Mouse (Mus musculus) MEL (cell line): ENCODE measurements around the gene Wasf2. TPM values are rescaled to one million over a fixed set of nuclear protein-coding genes. Genes with fewer than 3 reads are reported as not detected.
A peak's percentile ranks its signal among the peaks of the same experiment; 100 is the strongest.

ENCODE experiments used
- DNase-seq: peaks from one replicate; pipeline ENCODE4 v3.0.0; 2011; ENCODE audit warnings: low read depth, low spot score
- H3K27ac ChIP-seq: 2 replicates; pipeline ENCODE4 v1.5.1; 2012; ENCODE audit warnings: low read depth, mild to moderate bottlenecking, control low read depth, low read length, moderate library complexity; ENCODE audit not compliant: control insufficient read depth
- H3K27me3 ChIP-seq, 2 experiments: fragments of 150-350 bp in 1 of 2; sonication (generic) in 1 of 2; 2 replicates each; pipeline ENCODE4 v1.6.1; 2012; ENCODE audit warnings: low read length in 2 of 2, mild to moderate bottlenecking in 2 of 2, improper control_type of control experiment in 1 of 2, moderate library complexity in 1 of 2; ENCODE audit not compliant: insufficient read depth in 2 of 2, control insufficient read depth in 1 of 2
- H3K36me3 ChIP-seq, 2 experiments: 2 replicates each; pipeline ENCODE4 v1.6.1; 2012 to 2014; ENCODE audit warnings: low read length in 2 of 2, improper control_type of control experiment in 1 of 2, inconsistent platforms in 1 of 2, mild to moderate bottlenecking in 1 of 2; ENCODE audit not compliant: insufficient read depth in 2 of 2, control insufficient read depth in 1 of 2
- H3K4me1 ChIP-seq, 2 experiments: fragments of 150-350 bp in 1 of 2; sonication (generic) in 1 of 2; 2 replicates each; pipeline ENCODE4 v1.6.1; 2012; ENCODE audit warnings: low read length in 2 of 2, improper control_type of control experiment in 1 of 2, mild to moderate bottlenecking in 1 of 2; ENCODE audit not compliant: insufficient read depth in 2 of 2, control insufficient read depth in 1 of 2
- H3K4me3 ChIP-seq, 2 experiments: fragments of 150-350 bp in 1 of 2; sonication (generic) in 1 of 2; 2 replicates each; pipeline ENCODE4 v1.5.1; 2012; ENCODE audit warnings: low read depth in 2 of 2, low read length in 2 of 2, mild to moderate bottlenecking in 2 of 2, moderate library complexity in 2 of 2, control low read depth in 1 of 2, improper control_type of control experiment in 1 of 2; ENCODE audit not compliant: control insufficient read depth in 1 of 2, insufficient read depth in 1 of 2
- H3K79me2 ChIP-seq: 2 replicates; pipeline ENCODE4 v1.6.1; 2012; ENCODE audit warnings: mild to moderate bottlenecking, low read length, moderate library complexity; ENCODE audit not compliant: control insufficient read depth, poor library complexity, insufficient read depth
- H3K9ac ChIP-seq: 2 replicates; pipeline ENCODE4 v1.6.1; 2012; ENCODE audit warnings: low read depth, mild to moderate bottlenecking, control low read depth, low read length, moderate library complexity; ENCODE audit not compliant: control insufficient read depth, poor library complexity, severe bottlenecking
- H3K9me3 ChIP-seq: fragments of 150-350 bp; sonication (generic); replicated peaks from 2 replicates; pipeline ENCODE4 v1.6.1; 2012; ENCODE audit warnings: mild to moderate bottlenecking, low read length, improper control_type of control experiment, moderate library complexity; ENCODE audit not compliant: insufficient read depth
- BHLHE40 ChIP-seq: IDR thresholded peaks from 2 replicates; pipeline ENCODE4 v1.6.1; 2012; ENCODE audit warnings: low read depth, mild to moderate bottlenecking, inconsistent platforms, low read length, improper control_type of control experiment, borderline replicate concordance
- CHD1 ChIP-seq: IDR thresholded peaks from 2 replicates; pipeline ENCODE4 v1.6.1; 2012; ENCODE audit warnings: low read depth, mild to moderate bottlenecking, inconsistent platforms, low read length, improper control_type of control experiment
- CHD2 ChIP-seq: IDR thresholded peaks from 2 replicates; pipeline ENCODE4 v1.6.1; 2011; ENCODE audit warnings: low read length, improper control_type of control experiment
- CTCF ChIP-seq, 3 experiments: IDR thresholded peaks in 2 of 3; conservative IDR thresholded peaks in 1 of 3; 2 replicates each; pipeline ENCODE4 v1.5.1; 2011 to 2012; ENCODE audit warnings: low read length in 3 of 3, low read depth in 2 of 3, mild to moderate bottlenecking in 2 of 3, improper control_type of control experiment in 1 of 3, inconsistent platforms in 1 of 3, mixed read lengths in 1 of 3, moderate library complexity in 1 of 3; ENCODE audit not compliant: control insufficient read depth in 1 of 3, insufficient read depth in 1 of 3, poor library complexity in 1 of 3, severe bottlenecking in 1 of 3
- E2F4 ChIP-seq: IDR thresholded peaks from 2 replicates; pipeline ENCODE4 v1.6.1; 2011; ENCODE audit warnings: low read depth, low read length, improper control_type of control experiment, borderline replicate concordance
- ELF1 ChIP-seq: IDR thresholded peaks from 2 replicates; pipeline ENCODE4 v1.6.1; 2014; ENCODE audit warnings: low read depth, mild to moderate bottlenecking, inconsistent platforms, low read length, improper control_type of control experiment, moderate library complexity
- EP300 ChIP-seq, 2 experiments: IDR thresholded peaks; 2 replicates each; pipeline ENCODE4 v1.6.1; 2011; ENCODE audit warnings: improper control_type of control experiment in 2 of 2, low read length in 2 of 2, low read depth in 1 of 2, mild to moderate bottlenecking in 1 of 2
- GABPA ChIP-seq: IDR thresholded peaks from 2 replicates; pipeline ENCODE4 v1.6.1; 2012; ENCODE audit warnings: low read depth, mild to moderate bottlenecking, inconsistent platforms, low read length, improper control_type of control experiment, moderate library complexity
- GATA1 ChIP-seq: IDR thresholded peaks from 2 replicates; pipeline ENCODE4 v1.6.1; 2011; ENCODE audit warnings: low read depth, low read length, improper control_type of control experiment
- HCFC1 ChIP-seq: IDR thresholded peaks from 2 replicates; pipeline ENCODE4 v1.6.1; 2012; ENCODE audit warnings: low read depth, mild to moderate bottlenecking, inconsistent platforms, low read length, improper control_type of control experiment, moderate library complexity
- JUND ChIP-seq: IDR thresholded peaks from 2 replicates; pipeline ENCODE4 v1.6.1; 2011; ENCODE audit warnings: low read depth, mild to moderate bottlenecking, improper control_type of control experiment, low read length
- MAFK ChIP-seq: IDR thresholded peaks from 2 replicates; pipeline ENCODE4 v1.6.1; 2011; ENCODE audit warnings: low read depth, mild to moderate bottlenecking, low read length, improper control_type of control experiment, borderline replicate concordance
- MAX ChIP-seq: IDR thresholded peaks from 2 replicates; pipeline ENCODE4 v1.6.1; 2011; ENCODE audit warnings: low read length, improper control_type of control experiment
- MEF2A ChIP-seq: IDR thresholded peaks from 2 replicates; pipeline ENCODE4 v1.6.1; 2014; ENCODE audit warnings: low read depth, mild to moderate bottlenecking, inconsistent platforms, low read length, improper control_type of control experiment; ENCODE audit not compliant: poor library complexity, insufficient replicate concordance, severe bottlenecking; ENCODE audit errors: extremely low read depth
- MXI1 ChIP-seq: IDR thresholded peaks from 2 replicates; pipeline ENCODE4 v1.6.1; 2011; ENCODE audit warnings: mild to moderate bottlenecking, low read depth, low read length, improper control_type of control experiment
- MYB ChIP-seq: IDR thresholded peaks from 2 replicates; pipeline ENCODE4 v1.6.1; 2011; ENCODE audit warnings: mild to moderate bottlenecking, low read depth, low read length, improper control_type of control experiment
- MYC ChIP-seq: IDR thresholded peaks from 2 replicates; pipeline ENCODE4 v1.6.1; 2011; ENCODE audit warnings: low read depth, mild to moderate bottlenecking, low read length, improper control_type of control experiment, moderate library complexity
- NELFE ChIP-seq: IDR thresholded peaks from 2 replicates; pipeline ENCODE4 v1.6.1; 2011; ENCODE audit warnings: low read depth, low read length, improper control_type of control experiment
- POLR2A ChIP-seq, 2 experiments: IDR thresholded peaks; 2 replicates each; pipeline ENCODE4 v1.6.1; 2011 to 2012; ENCODE audit warnings: low read length in 2 of 2, mild to moderate bottlenecking in 2 of 2, control low read depth in 1 of 2, improper control_type of control experiment in 1 of 2, low read depth in 1 of 2, moderate library complexity in 1 of 2; ENCODE audit not compliant: control insufficient read depth in 1 of 2, insufficient read depth in 1 of 2, poor library complexity in 1 of 2
- POLR2AphosphoS2 ChIP-seq: IDR thresholded peaks from 2 replicates; pipeline ENCODE4 v1.6.1; 2011; ENCODE audit warnings: low read length, improper control_type of control experiment
- RAD21 ChIP-seq: IDR thresholded peaks from 2 replicates; pipeline ENCODE4 v1.6.1; 2011; ENCODE audit warnings: mild to moderate bottlenecking, low read depth, low read length, improper control_type of control experiment
- RCOR1 ChIP-seq: IDR thresholded peaks from 2 replicates; pipeline ENCODE4 v1.6.1; 2012; ENCODE audit warnings: low read depth, mild to moderate bottlenecking, inconsistent platforms, low read length, improper control_type of control experiment
- SIN3A ChIP-seq: IDR thresholded peaks from 2 replicates; pipeline ENCODE4 v1.6.1; 2012; ENCODE audit warnings: low read length, improper control_type of control experiment, inconsistent platforms
- TBP ChIP-seq: IDR thresholded peaks from 2 replicates; pipeline ENCODE4 v1.8.0; 2011; ENCODE audit warnings: low read depth, low read length, improper control_type of control experiment
- USF1 ChIP-seq: IDR thresholded peaks from 2 replicates; pipeline ENCODE4 v1.6.1; 2014; ENCODE audit warnings: low read depth, mild to moderate bottlenecking, inconsistent platforms, low read length, improper control_type of control experiment, moderate library complexity
- ZC3H11A ChIP-seq: IDR thresholded peaks from 2 replicates; pipeline ENCODE4 v1.6.1; 2012; ENCODE audit warnings: low read depth, mild to moderate bottlenecking, inconsistent platforms, low read length, improper control_type of control experiment
- ZKSCAN1 ChIP-seq: IDR thresholded peaks from 2 replicates; pipeline ENCODE4 v1.6.1; 2012; ENCODE audit warnings: low read depth, mild to moderate bottlenecking, inconsistent platforms, low read length, improper control_type of control experiment, moderate library complexity
- ZMIZ1 ChIP-seq: IDR thresholded peaks from 2 replicates; pipeline ENCODE4 v1.6.1; 2012; ENCODE audit warnings: low read depth, mild to moderate bottlenecking, inconsistent platforms, low read length, improper control_type of control experiment, moderate library complexity
- ZNF384 ChIP-seq: IDR thresholded peaks from 2 replicates; pipeline ENCODE4 v1.6.1; 2012; ENCODE audit warnings: low read depth, mild to moderate bottlenecking, inconsistent platforms, low read length, improper control_type of control experiment
- polyA plus RNA-seq, 2 experiments: library from polyadenylated mRNA; stranded (reverse) in 1 of 2; unstranded in 1 of 2; fragments of >175 nt in 1 of 2; fragments of >200 nt in 1 of 2; gene quantifications; 2 replicates each; pipeline versions ENCODE4 v1.2.1 to v1.2.4; 2012; ENCODE audit warnings: low replicate concordance in 2 of 2, low read depth in 1 of 2; ENCODE audit not compliant: insufficient read length in 2 of 2, insufficient read depth in 1 of 2, missing spikeins in 1 of 2
- total RNA-seq: library from RNA; depleted of rRNA; stranded (reverse); fragments of 300-350 nt; gene quantifications from 2 replicates; pipeline ENCODE4 v1.2.3, GENCODE M21; 2012

Gene Wasf2
- total and polyA plus RNA-seq, 3 experiments = 16.4 to 53.7 TPM; not detected in 1

DNA sequence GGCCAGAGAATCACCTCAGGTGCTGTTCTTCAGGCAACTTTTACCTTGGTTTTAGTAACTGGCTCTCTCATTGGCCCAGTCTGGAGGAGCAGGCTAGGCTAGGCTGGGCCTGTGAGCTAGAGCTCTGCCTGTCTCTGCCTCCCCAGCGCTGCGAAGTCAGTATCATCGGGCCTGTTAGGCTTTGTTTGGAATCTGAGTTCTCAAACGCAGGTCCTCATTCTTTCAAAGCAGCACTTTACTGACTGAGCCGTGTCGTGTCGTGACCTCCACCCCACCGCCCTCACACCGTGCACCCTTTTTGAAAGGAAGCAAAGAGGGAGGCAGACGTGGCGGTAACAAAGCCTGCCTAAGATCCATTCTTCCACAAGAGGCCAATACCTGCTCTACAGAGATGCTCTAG, 914 bp upstream of the Wasf2 start:
- no peaks in the 10 kb centered on the region for H3K9me3 ChIP-seq
- TF ChIP-seq SIN3A = no peak
- no peak for TF ChIP-seq ZC3H11A
- TF ChIP-seq ZKSCAN1 = no peak
- no peak for TF ChIP-seq POLR2A (IDR thresholded peaks at IDR 0.05; ENCODE audit: control insufficient read depth in 1 of 2, insufficient read depth in 1 of 2, low read depth in 1 of 2, low read length in 2 of 2, poor library complexity in 1 of 2)
- no peak for TF ChIP-seq CTCF (IDR thresholded peaks at IDR 0.05 in 2 of 3, conservative IDR thresholded peaks at IDR 0.05 in 1 of 3; ENCODE audit: control insufficient read depth in 1 of 3, insufficient read depth in 1 of 3, low read depth in 2 of 3, low read length in 3 of 3, poor library complexity in 1 of 3, severe bottlenecking in 1 of 3)
- TF ChIP-seq ZMIZ1 = no peak
- no peak for TF ChIP-seq BHLHE40
- DNase-seq = no peak
- H3K4me3 ChIP-seq = peak overlapping the region; percentile 27 to 82
- peak overlapping the region; percentile 31; the same call in 1 of the 2 replicates for H3K27ac ChIP-seq
- no peaks in the 10 kb centered on the region for H3K27me3 ChIP-seq
- H3K36me3 ChIP-seq = peaks cover 0 to 8% of the 10 kb centered on the region in 2 experiments; a peak in 1 of 4 replicates
- H3K9ac ChIP-seq = peak overlapping the region; percentile 73
- peaks cover 0 to 12% of the 10 kb centered on the region in 2 experiments; a peak in 3 of 4 replicates for H3K4me1 ChIP-seq
- H3K79me2 ChIP-seq = peaks cover 31% of the 10 kb centered on the region

DNA sequence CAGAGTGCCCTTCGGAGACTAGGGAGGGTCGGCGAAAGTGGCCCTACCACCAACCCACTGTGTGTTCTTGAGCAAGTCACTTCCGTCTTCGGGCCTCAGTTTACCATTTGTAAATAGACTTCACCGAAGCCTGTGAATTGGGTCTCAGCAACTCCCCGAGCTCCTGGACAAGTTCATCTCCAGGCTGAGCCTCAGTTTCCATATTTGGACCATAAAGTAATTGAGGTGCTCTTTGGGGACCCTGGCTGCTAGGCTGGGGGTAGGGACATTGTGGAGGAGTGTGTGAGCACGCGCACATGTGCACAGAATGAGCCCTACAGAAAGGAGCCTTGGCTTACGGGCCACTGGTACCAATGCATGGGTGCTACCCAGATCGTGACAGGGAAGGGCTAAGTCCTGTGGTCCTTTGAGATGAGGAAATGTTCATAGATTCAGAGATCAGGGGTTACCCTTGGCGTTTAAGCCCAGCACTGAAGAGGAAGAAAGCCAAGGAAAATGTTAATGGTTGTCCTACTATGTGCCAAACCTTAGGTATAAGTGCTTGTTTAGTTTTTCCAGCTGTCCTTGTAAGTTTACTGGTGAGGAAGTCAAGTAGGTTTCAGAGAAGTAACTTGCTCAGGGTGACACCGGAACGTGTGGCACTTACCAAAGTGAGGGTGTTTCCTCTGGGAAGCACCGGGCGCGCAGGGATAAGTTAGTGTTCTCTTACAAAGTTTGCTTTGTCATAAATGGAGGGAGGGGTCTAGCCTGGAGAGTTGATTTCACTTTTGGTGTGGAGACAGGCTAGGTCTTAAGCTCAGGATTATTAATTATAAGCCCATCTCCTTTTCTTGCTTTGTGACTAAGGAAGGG, 811 bp downstream of the Wasf2 start:
- H3K27me3 ChIP-seq = no peaks in the 10 kb centered on the region
- DNase-seq = peak; percentile 83
- H3K36me3 ChIP-seq = peaks cover 0 to 8% of the 10 kb centered on the region in 2 experiments; a peak in 2 of 4 replicates
- H3K79me2 ChIP-seq = peaks cover 43% of the 10 kb centered on the region
- peak overlapping the region; percentile 58 for H3K27ac ChIP-seq
- H3K4me1 ChIP-seq = peaks cover 0 to 12% of the 10 kb centered on the region in 2 experiments; a peak in 3 of 4 replicates
- no peaks in the 10 kb centered on the region for H3K9me3 ChIP-seq
- H3K4me3 ChIP-seq = peak overlapping the region; percentile 71 to 95
- H3K9ac ChIP-seq = peak overlapping the region; percentile 89
- TF ChIP-seq MEF2A = no peak
- TF ChIP-seq MYC = peak; percentile 67; the same call in 1 of the 2 replicates
- TF ChIP-seq EP300 (IDR thresholded peaks at IDR 0.05; ENCODE audit: low read depth in 1 of 2, low read length in 2 of 2) = no peak
- peak; percentile 83 for TF ChIP-seq MAX
- no peak for TF ChIP-seq ELF1
- TF ChIP-seq RAD21 = no peak
- no peak for TF ChIP-seq ZNF384
- TF ChIP-seq CHD2 = no peak
- TF ChIP-seq CHD1 = peak; percentile 25; the same call in 1 of the 2 replicates
- TF ChIP-seq MYB = no peak
- no peak for TF ChIP-seq POLR2AphosphoS2
- no peak for TF ChIP-seq BHLHE40
- TF ChIP-seq E2F4 = no peak
- no peak for TF ChIP-seq GABPA
- no peak for TF ChIP-seq CTCF (IDR thresholded peaks at IDR 0.05 in 2 of 3, conservative IDR thresholded peaks at IDR 0.05 in 1 of 3; ENCODE audit: control insufficient read depth in 1 of 3, insufficient read depth in 1 of 3, low read depth in 2 of 3, low read length in 3 of 3, poor library complexity in 1 of 3, severe bottlenecking in 1 of 3)
- peak; percentile 69 for TF ChIP-seq SIN3A
- TF ChIP-seq USF1 = no peak
- no peak for TF ChIP-seq MAFK
- TF ChIP-seq MXI1 = peak; percentile 94
- no peak for TF ChIP-seq NELFE
- no peak for TF ChIP-seq JUND
- TF ChIP-seq GATA1 = no peak
- TF ChIP-seq POLR2A (IDR thresholded peaks at IDR 0.05; ENCODE audit: control insufficient read depth in 1 of 2, insufficient read depth in 1 of 2, low read depth in 1 of 2, low read length in 2 of 2, poor library complexity in 1 of 2) = no peak; a peak in 1 of 4 replicates
- no peak for TF ChIP-seq HCFC1
- no peak; the same call in 1 of the 2 replicates for TF ChIP-seq TBP
- TF ChIP-seq ZMIZ1 = no peak
- no peak for TF ChIP-seq RCOR1
